Mouse (Mus musculus) forebrain, embryonic 11.5 days (tissue): Measurements from ENCODE around the gene Flot2. TPM values are rescaled to one million over a fixed set of nuclear protein-coding genes. Genes with fewer than 3 reads are reported as not detected.
"Not testable (repeated sequence)": the region's sequence is repeated elsewhere in the genome, so short reads cannot be mapped to it uniquely, and the experiment has no call there.

ENCODE experiments used
- ATAC-seq: fragments of 200-750 bp; cut with Nextera tagmentation; replicated peaks from 2 replicates; pipeline ENCODE4 v1.8.0; 2017; ENCODE audit warnings: moderate TSS enrichment; ENCODE audit not compliant: low FRiP score
- DNase-seq: peaks from one replicate; pipeline ENCODE4 v3.0.0-alpha.2; 2017; ENCODE audit warnings: low spot score
- H3K27ac ChIP-seq: fragments of 300-500 bp; sonication (generic); 2 replicates; pipeline ENCODE4 v1.5.1; 2014; ENCODE audit warnings: low read depth, low read length
- H3K27me3 ChIP-seq: fragments of 300-500 bp; sonication (generic); 2 replicates; pipeline ENCODE4 v1.6.1; 2014; ENCODE audit warnings: mild to moderate bottlenecking, low read length, mixed read lengths; ENCODE audit not compliant: control insufficient read depth, insufficient read depth
- H3K36me3 ChIP-seq: fragments of 300-500 bp; sonication (generic); 2 replicates; pipeline ENCODE4 v1.6.1; 2014; ENCODE audit warnings: mild to moderate bottlenecking, low read length, moderate library complexity, mixed read lengths; ENCODE audit not compliant: control insufficient read depth, insufficient read depth
- H3K4me1 ChIP-seq: fragments of 300-500 bp; sonication (generic); replicated peaks from 2 replicates; pipeline ENCODE4 v1.6.1; 2014; ENCODE audit warnings: low read length, mixed read lengths; ENCODE audit not compliant: control insufficient read depth, insufficient read depth
- H3K4me2 ChIP-seq: fragments of 300-500 bp; sonication (generic); 2 replicates; pipeline ENCODE4 v1.6.1; 2014; ENCODE audit warnings: low read depth, mild to moderate bottlenecking, low read length, moderate library complexity, mixed read lengths; ENCODE audit not compliant: severe bottlenecking
- H3K4me3 ChIP-seq: fragments of 300-500 bp; sonication (generic); 2 replicates; pipeline ENCODE4 v1.5.1; 2014; ENCODE audit warnings: low read depth, low read length
- H3K9ac ChIP-seq: fragments of 300-500 bp; sonication (generic); 2 replicates; pipeline ENCODE4 v1.6.1; 2014; ENCODE audit warnings: low read length
- H3K9me3 ChIP-seq: fragments of 300-500 bp; sonication (generic); 2 replicates; pipeline ENCODE4 v1.6.1; 2016; ENCODE audit warnings: low read length, mixed read lengths; ENCODE audit not compliant: control insufficient read depth
- WGBS: fragments of 180-500 bp; shearing (Covaris S2); extraction: QIAGEN DNeasy Blood & Tissue Kit; methylation state at CpG from one replicate; pipeline ENCODE4 v1.1.7; 2014; 5-methylcytosine and 5-hydroxymethylcytosine counted together
- polyA plus RNA-seq: library from polyadenylated mRNA; unstranded; fragments of >200 nt; fragmentation: Nextera tagmentation; extraction: Ambion mirVana; gene quantifications from 2 replicates; pipeline ENCODE4 v1.2.1, GENCODE M21; 2014

Gene Flot2
- polyA plus RNA-seq, 1 experiment from 2014 or later = 71.2 TPM

GRCm38 (mm10) chr11:78031389-78031788 is 6.3 kb upstream of the Flot2 start:
- Histone ChIP-seq H3K9me3 (no peaks in the 10 kb centered on the region), H3K4me2 (peak overlapping the region; percentile 93), H3K27me3 (no peaks in the 10 kb centered on the region), H3K36me3 (peaks cover 8% of the 10 kb centered on the region), H3K4me3 (peak overlapping the region; percentile 59; the same call in 1 of the 2 replicates), H3K4me1 (peaks cover 5% of the 10 kb centered on the region), H3K27ac (peak overlapping the region; percentile 71; the same call in 1 of the 2 replicates), H3K9ac (peak overlapping the region; percentile 86)
- WGBS = 42% methylated on average over 6 of the region's 6 CpGs
- no peak for DNase-seq
- ATAC-seq = no peak

GRCm38 (mm10) chr11:78031947-78032808 is 5.6 kb upstream of the Flot2 start, which contains the start of gene Dhrs13:
TSS of gene Dhrs13 (plus strand) at chr11:78032280.
- peak; percentile 92 for ATAC-seq
- H3K27ac ChIP-seq = peak within 1 kb of the TSS; percentile 71
- H3K9ac ChIP-seq = peak within 1 kb of the TSS; percentile 86
- no peaks in the 10 kb centered on the region for H3K9me3 ChIP-seq
- DNase-seq = peak; percentile 96
- under 1% methylated on average over 90 of the region's 96 CpGs for WGBS
- peaks cover 3% of the 10 kb centered on the region for H3K36me3 ChIP-seq
- peak within 1 kb of the TSS; percentile 59 for H3K4me3 ChIP-seq
- H3K4me2 ChIP-seq = peak within 1 kb of the TSS; percentile 93
- H3K27me3 ChIP-seq = no peaks in the 10 kb centered on the region
- H3K4me1 ChIP-seq = peaks cover 6% of the 10 kb centered on the region

- Histone ChIP-seq H3K9ac (peak overlapping the region; percentile 86), H3K36me3 (peaks cover 3% of the 10 kb centered on the region), H3K27me3 (no peaks in the 10 kb centered on the region), H3K4me3 (peak overlapping the region; percentile 59), H3K4me1 (peaks cover 12% of the 10 kb centered on the region), H3K9me3 (no peaks in the 10 kb centered on the region), H3K27ac (peak overlapping the region; percentile 71), H3K4me2 (peak overlapping the region; percentile 93)
- no peak for DNase-seq
- 13% methylated on average over 5 of the region's 5 CpGs for WGBS
- no peak; the same call in 1 of the 2 replicates for ATAC-seq
Observed at GRCm38 (mm10) chr11:78032809-78033195, 4.9 kb upstream of the Flot2 start.

GRCm38 (mm10) chr11:78033931-78034617 is 3.7 kb upstream of the Flot2 start:
- no peaks in the 10 kb centered on the region for H3K27me3 ChIP-seq
- ATAC-seq = no peak
- no peaks in the 10 kb centered on the region for H3K9me3 ChIP-seq
- WGBS = 93% methylated on average over 23 of the region's 23 CpGs
- peaks cover 14% of the 10 kb centered on the region for H3K4me1 ChIP-seq
- no peak for DNase-seq
- H3K4me3 ChIP-seq = no peak overlapping the region
- H3K4me2 ChIP-seq = no peak overlapping the region
- no peak overlapping the region for H3K27ac ChIP-seq
- peaks cover 3% of the 10 kb centered on the region for H3K36me3 ChIP-seq
- no peak overlapping the region for H3K9ac ChIP-seq

- no peak for DNase-seq
- 82% methylated on average over 10 of the region's 10 CpGs for WGBS
- Histone ChIP-seq H3K4me1 (peaks cover 10% of the 10 kb centered on the region), H3K9me3 (no peaks in the 10 kb centered on the region), H3K27ac (no peak overlapping the region), H3K27me3 (no peaks in the 10 kb centered on the region), H3K9ac (no peak overlapping the region), H3K36me3 (no peaks in the 10 kb centered on the region; the same call in 1 of the 2 replicates), H3K4me3 (no peak overlapping the region), H3K4me2 (no peak overlapping the region)
- no peak for ATAC-seq
Observed at GRCm38 (mm10) chr11:78036791-78037190, 940 bp upstream of the Flot2 start.

- ATAC-seq = no peak
- no peaks in the 10 kb centered on the region for H3K9me3 ChIP-seq
- H3K4me2 ChIP-seq = no peak overlapping the region
- H3K27ac ChIP-seq = no peak overlapping the region
- 74% methylated on average over 2 of the region's 2 CpGs for WGBS
- no peaks in the 10 kb centered on the region for H3K27me3 ChIP-seq
- no peak overlapping the region for H3K4me3 ChIP-seq
- no peak overlapping the region for H3K9ac ChIP-seq
- no peak for DNase-seq
- H3K36me3 ChIP-seq = no peaks in the 10 kb centered on the region; the same call in 1 of the 2 replicates
- peaks cover 9% of the 10 kb centered on the region; the same call in 1 of the 2 replicates for H3K4me1 ChIP-seq
Observed at GRCm38 (mm10) chr11:78040878-78041277, 3.1 kb downstream of the Flot2 start.

GRCm38 (mm10) chr11:78042290-78042870 is 4.6 kb downstream of the Flot2 start:
- WGBS = 93% methylated on average over 4 of the region's 4 CpGs
- H3K4me2 ChIP-seq, DNase-seq, ATAC-seq, H3K9ac ChIP-seq, H3K36me3 ChIP-seq, H3K9me3 ChIP-seq, H3K4me3 ChIP-seq, H3K27ac ChIP-seq, H3K27me3 ChIP-seq, H3K4me1 ChIP-seq: not testable (repeated sequence)

- H3K36me3 ChIP-seq = no peaks in the 10 kb centered on the region; the same call in 1 of the 2 replicates
- H3K9ac ChIP-seq = no peak overlapping the region
- H3K9me3 ChIP-seq = no peaks in the 10 kb centered on the region
- no peak overlapping the region for H3K27ac ChIP-seq
- ATAC-seq = no peak
- no peak overlapping the region for H3K4me3 ChIP-seq
- H3K4me2 ChIP-seq = no peak overlapping the region
- no peaks in the 10 kb centered on the region for H3K4me1 ChIP-seq
- whole genome bisulfite sequencing = 91% methylated on average over 5 of the region's 5 CpGs
- no peaks in the 10 kb centered on the region for H3K27me3 ChIP-seq
- no peak for DNase-seq
Observed at GRCm38 (mm10) chr11:78044758-78045251, 7.1 kb downstream of the Flot2 start.
